Mouse (Mus musculus): ENCODE data around the gene Arfip1.

Gene Arfip1

GRCm38 (mm10) chr3:84460499-84460898 is 121.9 kb downstream of the Arfip1 start:
- DNase-seq (ENCODE audit: low spot score in 2 of 2) = no peak

GRCm38 (mm10) chr3:84455733-84456417 is 126.5 kb downstream of the Arfip1 start:
- DNase-seq (ENCODE audit: low spot score in 2 of 2) = no peak

- DNase-seq (ENCODE audit: low spot score in 2 of 2) = no peak
These were observed 131.8 kb downstream of the Arfip1 start for GRCm38 (mm10) chr3:84450651-84451050.

DNA sequence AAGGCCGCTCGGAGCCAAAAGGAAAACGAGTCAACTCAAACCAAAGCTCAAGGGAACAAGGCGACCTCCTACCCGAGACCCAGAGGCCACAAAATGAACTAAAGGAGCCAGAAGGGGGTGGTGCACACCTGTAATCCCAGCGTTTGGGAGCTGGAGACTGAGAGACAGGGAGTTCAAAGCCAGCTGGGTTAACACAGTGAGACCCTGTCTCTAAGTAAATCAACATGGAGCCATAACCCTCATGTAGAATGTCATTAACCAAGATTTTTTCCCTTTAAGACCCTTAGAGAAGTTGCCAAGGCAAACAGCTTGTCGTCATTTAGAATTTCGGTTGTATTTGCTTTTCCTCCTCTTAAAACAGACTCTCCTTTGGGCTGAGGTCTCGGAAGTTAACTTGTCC is 133.4 kb downstream of the Arfip1 start:
- DNase-seq (ENCODE audit: low spot score in 2 of 2) = no peak

GRCm38 (mm10) chr3:84447803-84448202 is 134.6 kb downstream of the Arfip1 start:
- no peak for DNase-seq (ENCODE audit: low spot score in 2 of 2)

Measured in cerebellum, postnatal 4 days (tissue).